8 mouse cellular contexts compared by ENCODE assay signal in genomic region chr6:125494092-125494871, GRCm38 (mm10). TPM values are rescaled to one million over a fixed set of nuclear protein-coding genes. Genes with fewer than 3 reads are reported as not detected.
A peak's percentile ranks its signal among the peaks of the same experiment; 100 is the strongest.
DNase-seq lines count a peak whose midpoint lies in the region; ATAC-seq and TF ChIP-seq lines count a peak whose summit lies in the region.

Gene Cd9 (minus strand): TSS chr6:125494791.

- H3K4me3 ChIP-seq in small intestine, adult 2 months (ENCODE audit: low read depth, low read length) = peak within 1 kb of the TSS; percentile 76

- peak; percentile 90 to 94 for DNase-seq in cerebellum, postnatal 10 days
- DNase-seq in embryo, embryonic 10.5 days (ENCODE audit: low spot score) = peak; percentile 85
- peak; percentile 72 to 84 for DNase-seq in gastrocnemius, postnatal 4 days (ENCODE audit: low spot score in 2 of 2)
- peak; percentile 90 for DNase-seq in left cerebral cortex, postnatal 4 days
- DNase-seq in mesoderm, embryonic 11.5 days (ENCODE audit: low read depth, low spot score) = peak; percentile 77

- no peak for ATAC-seq in cerebellum, adult (ENCODE audit: insufficient number of reproducible peaks, low FRiP score, low TSS enrichment)
- peak; percentile 51 for ATAC-seq in inflammation-experienced regulatory T-cells, adult 6 months

- H3K36me3 ChIP-seq in small intestine, adult 2 months (ENCODE audit: control insufficient read depth, insufficient read depth, low read length) = no peaks in the 10 kb centered on the region

- peak within 1 kb of the TSS; percentile 57 for H3K27ac ChIP-seq in small intestine, adult 2 months (ENCODE audit: insufficient read depth, low read depth, low read length)

- H3K27me3 ChIP-seq in small intestine, adult 2 months (ENCODE audit: control insufficient read depth, insufficient read depth, low read length) = no peaks in the 10 kb centered on the region

- WGBS in small intestine, adult 2 months = under 1% methylated on average over 61 of the region's 61 CpGs

- TF ChIP-seq POLR2A in small intestine, adult 2 months (IDR thresholded peaks at IDR 0.05; ENCODE audit: low read depth, low read length) = peak; percentile 66; the same call in 1 of the 2 replicates

- peaks cover 16% of the 10 kb centered on the region for H3K4me1 ChIP-seq in small intestine, adult 2 months (ENCODE audit: control insufficient read depth, insufficient read depth, insufficient read length, low read length)

- TF ChIP-seq CTCF in small intestine, adult 2 months (IDR thresholded peaks at IDR 0.05; ENCODE audit: extremely low read depth, insufficient read length, insufficient replicate concordance, low read depth, low read length) = no peak

- intact Hi-C loops in left cerebral cortex, postnatal 4 days (cut with DNase I) = no loop called here

RNA-seq across cellular contexts. Expression of gene Cd9, which starts in this region (rescaled TPM):
- 100 to 1,000 TPM in 1 of 2 experiments, 10 to 100 TPM in 1; 99.0 to 103 TPM for total RNA-seq in gastrocnemius, postnatal 4 days (2021)
- polyA plus RNA-seq in inflammation-experienced regulatory T-cells, adult 6 months (2017; shearing (Covaris generic)) = 100 to 1,000 TPM; 101 to 147 (median 147) TPM
- total RNA-seq in left cerebral cortex, postnatal 4 days (2021) = 10 to 100 TPM; 53.1 to 56.4 TPM
- 46.5 and 53.3 TPM in 2 replicates for polyA plus RNA-seq in small intestine, adult 2 months (2012; rRNA removed)
